Mouse (Mus musculus): ENCODE results near the gene Psph. TPM values are rescaled to one million over a fixed set of nuclear protein-coding genes. Genes with fewer than 3 reads are reported as not detected.

Psph gene
- polyA plus RNA-seq, 1 experiment: 13.3 TPM

DNA sequence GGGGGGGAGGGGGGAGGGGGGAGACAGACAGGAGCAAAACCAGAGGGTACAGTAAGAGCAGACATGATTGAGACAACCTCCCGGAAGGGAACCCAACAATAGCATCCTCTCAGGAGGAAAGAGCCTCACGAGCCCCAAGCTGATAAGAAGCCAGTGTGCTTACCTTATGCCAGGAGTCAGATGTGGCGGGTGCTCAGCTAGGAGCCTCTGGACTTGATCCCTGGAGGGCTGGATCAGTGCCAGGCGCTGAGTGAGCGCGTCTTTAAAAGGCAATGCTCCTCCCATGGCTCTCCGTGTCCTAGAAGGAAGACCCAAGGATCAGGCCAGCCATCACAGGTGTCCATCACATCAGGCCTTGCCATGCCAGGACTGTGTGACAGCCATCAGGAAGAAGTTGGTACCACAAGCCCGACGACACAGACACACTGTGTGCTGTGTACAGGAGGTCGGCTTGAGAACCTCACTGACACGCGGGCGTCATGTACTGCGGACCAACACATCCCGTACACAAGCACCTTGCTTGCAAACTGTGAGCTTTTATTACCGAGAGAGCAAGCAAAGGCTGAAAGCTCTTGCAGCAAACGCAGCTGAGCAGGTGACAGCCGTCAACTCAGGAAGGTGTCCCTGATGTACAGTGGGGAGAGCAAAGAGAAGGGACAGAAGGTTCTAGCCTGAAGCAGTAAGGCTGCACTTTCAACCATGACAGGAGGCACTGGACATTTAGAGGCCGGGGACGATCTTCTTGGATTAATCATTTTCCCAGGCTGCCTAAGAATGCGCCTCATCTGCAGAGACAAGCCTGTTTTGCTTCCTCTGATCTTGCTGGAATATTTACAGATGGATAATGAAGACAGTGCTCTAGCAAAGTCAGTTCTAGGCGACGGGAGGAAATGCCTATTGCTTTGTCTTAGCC, 16.6 kb downstream of the Psph start:
- no peak for DNase-seq (ENCODE audit: low read depth in 1 of 2, low spot score in 2 of 2)
- Histone ChIP-seq H3K4me3 (ENCODE audit: extremely low read depth, insufficient read depth, insufficient read length) (no peak overlapping the region), H3K27ac (ENCODE audit: insufficient read depth, low read length) (no peak overlapping the region), H3K4me1 (ENCODE audit: control insufficient read depth, insufficient read depth, insufficient read length) (no peaks in the 10 kb centered on the region), H3K27me3 (ENCODE audit: control insufficient read depth, insufficient read depth, low read length) (no peaks in the 10 kb centered on the region), H3K36me3 (ENCODE audit: control insufficient read depth, insufficient read depth, low read length) (peaks cover 7% of the 10 kb centered on the region)
- TF ChIP-seq POLR2A (IDR thresholded peaks at IDR 0.05; ENCODE audit: low read depth, low read length): no peak
- no peak for TF ChIP-seq CTCF (IDR thresholded peaks at IDR 0.05; ENCODE audit: extremely low read depth, insufficient read depth, insufficient read length, insufficient replicate concordance)
- 90% methylated on average over 23 of the region's 23 CpGs for WGBS

DNA sequence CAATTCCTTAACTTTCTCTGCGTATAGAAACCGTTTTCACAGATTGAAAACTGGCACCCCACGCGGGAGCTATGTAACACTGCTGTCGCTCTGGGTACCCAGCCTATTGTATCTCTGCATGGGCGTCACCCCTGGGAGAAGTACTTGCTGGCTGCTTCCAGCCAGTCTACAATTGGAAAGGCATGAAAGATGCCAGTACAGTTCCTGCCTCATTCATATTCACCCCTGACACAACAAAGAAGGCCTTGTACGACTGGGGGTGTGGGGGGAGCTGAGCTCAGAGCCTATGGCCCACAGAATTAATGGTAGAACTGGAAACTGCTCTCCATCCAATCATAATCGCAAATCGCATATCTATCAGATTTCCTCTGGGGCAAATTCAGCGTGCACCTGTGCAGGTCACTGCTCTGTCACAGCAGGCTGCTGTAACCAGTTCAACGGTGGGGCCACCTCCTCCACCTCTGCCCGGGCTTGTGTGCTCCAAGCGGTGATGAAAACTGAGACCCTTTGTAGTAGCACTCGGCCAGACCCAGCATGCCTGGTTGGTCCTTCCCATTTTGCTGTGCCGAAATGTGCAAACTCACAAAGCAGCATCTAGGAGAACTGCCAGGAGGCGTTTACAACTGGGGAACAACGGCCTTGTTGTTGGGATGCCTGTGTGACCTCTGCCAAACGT, 25.2 kb downstream of the Psph start:
- no peak for DNase-seq (ENCODE audit: low read depth in 1 of 2, low spot score in 2 of 2)
- TF ChIP-seq CTCF (IDR thresholded peaks at IDR 0.05; ENCODE audit: extremely low read depth, insufficient read depth, insufficient read length, insufficient replicate concordance): no peak
- no peak for TF ChIP-seq POLR2A (IDR thresholded peaks at IDR 0.05; ENCODE audit: low read depth, low read length)
- no peak overlapping the region for H3K27ac ChIP-seq (ENCODE audit: insufficient read depth, low read length)
- no peaks in the 10 kb centered on the region for H3K4me1 ChIP-seq (ENCODE audit: control insufficient read depth, insufficient read depth, insufficient read length)
- WGBS: 93% methylated on average over 18 of the region's 18 CpGs
- H3K27me3 ChIP-seq (ENCODE audit: control insufficient read depth, insufficient read depth, low read length): no peaks in the 10 kb centered on the region
- peaks cover 6% of the 10 kb centered on the region for H3K36me3 ChIP-seq (ENCODE audit: control insufficient read depth, insufficient read depth, low read length)
- H3K4me3 ChIP-seq (ENCODE audit: extremely low read depth, insufficient read depth, insufficient read length): no peak overlapping the region

DNA sequence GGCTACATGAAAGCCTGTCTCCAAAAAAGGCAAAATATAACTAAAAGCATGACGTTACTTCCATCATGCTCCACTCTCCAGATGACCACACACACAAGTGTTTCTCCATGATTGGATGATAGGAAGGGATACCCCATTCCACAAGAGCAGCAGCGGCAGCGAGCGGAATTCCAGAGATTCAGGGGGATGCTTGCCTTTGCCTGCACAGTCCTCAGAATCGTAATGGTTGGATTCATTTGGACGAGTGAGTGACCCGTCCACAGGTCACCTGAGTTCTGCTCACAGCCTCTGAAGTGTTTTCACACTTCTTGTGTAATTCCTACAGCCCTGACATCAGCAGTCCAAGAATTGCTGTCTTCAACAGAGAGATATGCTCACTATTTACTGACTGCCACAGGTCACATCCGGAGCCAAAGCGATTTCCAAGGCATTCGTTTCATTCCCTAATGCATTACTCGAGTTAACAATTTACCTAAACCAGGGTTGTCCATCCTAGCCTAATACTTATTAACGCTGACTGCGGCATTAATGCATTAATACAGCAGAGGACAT, 27.2 kb downstream of the Psph start:
- no peak for DNase-seq (ENCODE audit: low read depth in 1 of 2, low spot score in 2 of 2)
- H3K27ac ChIP-seq (ENCODE audit: insufficient read depth, low read length): no peak overlapping the region
- peaks cover 8% of the 10 kb centered on the region for H3K36me3 ChIP-seq (ENCODE audit: control insufficient read depth, insufficient read depth, low read length)
- TF ChIP-seq CTCF (IDR thresholded peaks at IDR 0.05; ENCODE audit: extremely low read depth, insufficient read depth, insufficient read length, insufficient replicate concordance) (no peak), POLR2A (IDR thresholded peaks at IDR 0.05; ENCODE audit: low read depth, low read length) (no peak)
- no peak overlapping the region for H3K4me3 ChIP-seq (ENCODE audit: extremely low read depth, insufficient read depth, insufficient read length)
- no peaks in the 10 kb centered on the region for H3K4me1 ChIP-seq (ENCODE audit: control insufficient read depth, insufficient read depth, insufficient read length)
- H3K27me3 ChIP-seq (ENCODE audit: control insufficient read depth, insufficient read depth, low read length): no peaks in the 10 kb centered on the region
- 94% methylated on average over 13 of the region's 13 CpGs for WGBS

DNA sequence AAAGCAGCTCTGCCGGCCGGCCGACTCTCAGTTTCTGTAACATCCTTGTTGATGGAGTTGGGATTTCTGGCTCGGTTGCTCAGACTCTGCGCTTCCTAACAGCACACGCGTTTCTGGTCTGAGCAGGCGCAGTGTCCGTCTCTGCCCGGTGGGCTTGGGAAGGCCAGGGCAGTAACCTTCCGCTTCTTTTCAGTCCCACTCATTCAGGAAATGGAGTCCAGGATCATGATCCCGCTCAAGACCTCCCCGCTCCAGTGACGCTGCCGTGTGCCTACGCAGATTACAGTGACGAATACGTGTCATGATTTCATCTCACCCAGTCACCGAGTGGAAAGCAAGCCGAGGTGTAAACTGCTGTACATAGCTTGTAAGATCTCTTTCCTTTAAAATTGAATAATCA, 30.4 kb downstream of the Psph start:
- no peak for DNase-seq (ENCODE audit: low read depth in 1 of 2, low spot score in 2 of 2)
- TF ChIP-seq POLR2A (IDR thresholded peaks at IDR 0.05; ENCODE audit: low read depth, low read length) (no peak), CTCF (IDR thresholded peaks at IDR 0.05; ENCODE audit: extremely low read depth, insufficient read depth, insufficient read length, insufficient replicate concordance) (no peak)
- Histone ChIP-seq H3K4me3 (ENCODE audit: extremely low read depth, insufficient read depth, insufficient read length) (no peak overlapping the region), H3K27ac (ENCODE audit: insufficient read depth, low read length) (no peak overlapping the region), H3K36me3 (ENCODE audit: control insufficient read depth, insufficient read depth, low read length) (peaks cover 8% of the 10 kb centered on the region), H3K4me1 (ENCODE audit: control insufficient read depth, insufficient read depth, insufficient read length) (no peaks in the 10 kb centered on the region), H3K27me3 (ENCODE audit: control insufficient read depth, insufficient read depth, low read length) (no peaks in the 10 kb centered on the region)
- 96% methylated on average over 20 of the region's 20 CpGs for WGBS

DNA sequence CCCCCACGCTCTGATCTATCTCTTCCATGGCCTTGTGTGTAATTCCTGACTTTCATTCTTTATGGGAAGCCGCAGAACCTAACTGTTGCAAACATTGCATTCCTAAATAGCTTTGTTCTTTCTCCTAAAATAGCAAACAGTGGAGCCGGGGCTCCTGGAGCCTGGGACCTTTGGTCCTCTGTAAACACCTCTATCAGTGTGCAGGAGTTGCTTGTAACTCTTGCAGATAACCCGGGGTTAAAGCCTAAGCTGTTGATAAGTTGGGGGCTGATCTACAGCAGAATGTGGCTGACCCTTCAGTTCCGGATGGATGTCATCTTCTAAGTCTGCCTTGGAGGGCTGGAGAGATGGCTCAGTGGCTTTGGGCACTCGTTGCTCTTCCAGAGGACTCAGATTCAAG, 43.2 kb downstream of the Psph start:
- Histone ChIP-seq H3K4me3 (ENCODE audit: extremely low read depth, insufficient read depth, insufficient read length) (no peak overlapping the region), H3K27ac (ENCODE audit: insufficient read depth, low read length) (no peak overlapping the region), H3K27me3 (ENCODE audit: control insufficient read depth, insufficient read depth, low read length) (no peaks in the 10 kb centered on the region), H3K4me1 (ENCODE audit: control insufficient read depth, insufficient read depth, insufficient read length) (no peaks in the 10 kb centered on the region), H3K36me3 (ENCODE audit: control insufficient read depth, insufficient read depth, low read length) (peaks cover 15% of the 10 kb centered on the region)
- TF ChIP-seq POLR2A (IDR thresholded peaks at IDR 0.05; ENCODE audit: low read depth, low read length): no peak
- TF ChIP-seq CTCF (IDR thresholded peaks at IDR 0.05; ENCODE audit: extremely low read depth, insufficient read depth, insufficient read length, insufficient replicate concordance): no peak
- DNase-seq (ENCODE audit: low read depth in 1 of 2, low spot score in 2 of 2): no peak
- 82% methylated on average over 6 of the region's 6 CpGs for WGBS

DNA sequence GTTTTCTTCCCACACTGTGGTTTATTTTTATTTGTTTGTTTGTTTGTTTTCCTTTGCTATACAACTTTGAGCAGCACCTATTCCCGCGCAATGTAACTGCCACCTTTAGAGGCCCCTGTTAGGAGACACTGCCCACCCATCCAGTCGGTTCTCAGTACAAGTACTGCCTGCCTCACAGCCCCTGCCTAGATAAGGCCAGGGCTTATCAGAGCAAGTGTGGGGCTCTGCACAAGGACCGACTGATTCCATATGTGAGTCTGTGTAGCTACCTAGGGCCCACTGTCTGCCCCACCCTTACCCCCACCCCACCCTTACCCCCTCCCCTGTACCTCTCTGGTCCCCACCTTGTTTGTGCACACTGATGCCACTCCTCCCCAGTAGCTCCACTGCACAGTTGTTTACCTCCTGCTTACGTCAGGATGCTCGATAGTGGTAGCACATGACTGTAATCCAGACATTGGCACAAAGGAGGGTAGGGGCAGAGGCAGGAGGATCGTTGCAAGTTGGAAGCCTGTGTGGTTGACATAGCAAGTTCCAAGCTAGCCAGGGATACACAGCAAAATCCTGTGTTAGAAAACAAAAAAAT, 44.3 kb downstream of the Psph start:
- H3K27ac ChIP-seq (ENCODE audit: insufficient read depth, low read length): no peak overlapping the region

More for the DNA sequence above, 44.3 kb downstream of the Psph start:
- Histone ChIP-seq H3K4me3 (ENCODE audit: extremely low read depth, insufficient read depth, insufficient read length) (no peak overlapping the region), H3K27me3 (ENCODE audit: control insufficient read depth, insufficient read depth, low read length) (no peaks in the 10 kb centered on the region), H3K36me3 (ENCODE audit: control insufficient read depth, insufficient read depth, low read length) (peaks cover 14% of the 10 kb centered on the region), H3K4me1 (ENCODE audit: control insufficient read depth, insufficient read depth, insufficient read length) (no peaks in the 10 kb centered on the region)
- TF ChIP-seq POLR2A (IDR thresholded peaks at IDR 0.05; ENCODE audit: low read depth, low read length) (no peak), CTCF (IDR thresholded peaks at IDR 0.05; ENCODE audit: extremely low read depth, insufficient read depth, insufficient read length, insufficient replicate concordance) (no peak)
- DNase-seq (ENCODE audit: low read depth in 1 of 2, low spot score in 2 of 2): no peak
- 85% methylated on average over 7 of the region's 7 CpGs for WGBS
